Mouse (Mus musculus) neural tube, embryonic 11.5 days (tissue): Measurements from ENCODE around the gene Catsper2. TPM values are rescaled to one million over a fixed set of nuclear protein-coding genes. Genes with fewer than 3 reads are reported as not detected.
A peak's percentile ranks its signal among the peaks of the same experiment; 100 is the strongest.
"Not testable (repeated sequence)": the region's sequence is repeated elsewhere in the genome, so short reads cannot be mapped to it uniquely, and the experiment has no call there.

ENCODE experiments used
- ATAC-seq: fragments of 200-750 bp; cut with Nextera tagmentation; 2 replicates; pipeline ENCODE4 v1.8.0; 2017; ENCODE audit warnings: moderate number of reproducible peaks, mild to moderate bottlenecking, moderate TSS enrichment, moderate library complexity; ENCODE audit not compliant: insufficient read depth, low FRiP score, low TSS enrichment
- DNase-seq: peaks from one replicate; pipeline ENCODE4 v3.0.0-alpha.2; 2015; ENCODE audit warnings: low spot score
- H3K27ac ChIP-seq: fragments of 300-500 bp; sonication (generic); 2 replicates; pipeline ENCODE4 v1.5.1; 2014; ENCODE audit warnings: low read depth, mild to moderate bottlenecking, low read length
- H3K27me3 ChIP-seq: fragments of 300-500 bp; sonication (generic); 2 replicates; pipeline ENCODE4 v1.6.1; 2014; ENCODE audit warnings: mild to moderate bottlenecking, low read length, mixed read lengths; ENCODE audit not compliant: control insufficient read depth, insufficient read depth
- H3K36me3 ChIP-seq: fragments of 300-500 bp; sonication (generic); 2 replicates; pipeline ENCODE4 v1.6.1; 2014; ENCODE audit warnings: mild to moderate bottlenecking, low read length, moderate library complexity, mixed read lengths; ENCODE audit not compliant: control insufficient read depth, insufficient read depth
- H3K4me1 ChIP-seq: fragments of 300-500 bp; sonication (generic); 2 replicates; pipeline ENCODE4 v1.6.1; 2014; ENCODE audit warnings: low read length, mixed read lengths; ENCODE audit not compliant: control insufficient read depth, insufficient read depth
- H3K4me2 ChIP-seq: fragments of 300-500 bp; sonication (generic); 2 replicates; pipeline ENCODE4 v1.6.1; 2014; ENCODE audit warnings: low read depth, mild to moderate bottlenecking, moderate library complexity
- H3K4me3 ChIP-seq: fragments of 300-500 bp; sonication (generic); 2 replicates; pipeline ENCODE4 v1.5.1; 2014; ENCODE audit warnings: low read depth, low read length
- H3K9ac ChIP-seq: fragments of 300-500 bp; sonication (generic); 2 replicates; pipeline ENCODE4 v1.6.1; 2014; ENCODE audit warnings: mild to moderate bottlenecking, low read length
- H3K9me3 ChIP-seq: fragments of 300-500 bp; sonication (generic); 2 replicates; pipeline ENCODE4 v1.6.1; 2016; ENCODE audit warnings: low read length; ENCODE audit not compliant: control insufficient read depth
- WGBS: fragments of 180-500 bp; shearing (Covaris S2); extraction: QIAGEN DNeasy Blood & Tissue Kit; methylation state at CpG from one replicate; pipeline ENCODE4 v1.1.7; 2014; 5-methylcytosine and 5-hydroxymethylcytosine counted together
- polyA plus RNA-seq: library from polyadenylated mRNA; unstranded; fragments of >200 nt; fragmentation: Nextera tagmentation; extraction: Ambion mirVana; gene quantifications from 2 replicates; pipeline ENCODE4 v1.2.1, GENCODE M21; 2014

Gene Catsper2
- polyA plus RNA-seq, 1 experiment from 2014 or later, result 1.7 TPM

DNA sequence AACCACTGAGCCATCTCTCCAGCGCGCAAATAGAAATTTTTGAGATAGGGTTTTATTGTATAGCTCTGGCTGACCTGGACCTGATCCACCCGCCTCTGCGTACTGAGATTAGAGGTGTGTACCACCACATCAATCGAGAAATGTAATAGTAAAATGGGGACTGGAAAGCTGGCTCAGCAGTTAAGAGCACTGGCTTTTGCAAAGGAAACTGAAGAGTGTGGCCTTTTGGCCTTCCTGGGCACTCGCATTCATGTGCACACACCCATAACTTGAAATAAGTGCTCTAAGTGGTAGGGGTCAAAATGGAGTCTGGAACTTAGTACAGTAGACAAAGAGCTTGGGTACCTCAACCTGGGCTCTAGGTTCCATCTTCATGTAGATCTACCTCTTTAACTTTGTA, 2.8 kb upstream of the Catsper2 start:
- Histone ChIP-seq H3K27me3 (no peaks in the 10 kb centered on the region), H3K9me3 (no peaks in the 10 kb centered on the region), H3K4me2 (peak overlapping the region; percentile 12; the same call in 1 of the 2 replicates), H3K9ac (no peak overlapping the region), H3K4me3 (no peak overlapping the region), H3K27ac (no peak overlapping the region), H3K36me3 (no peaks in the 10 kb centered on the region), H3K4me1 (peaks cover 21% of the 10 kb centered on the region)
- ATAC-seq, result no peak
- WGBS, result 93% methylated on average over 6 of the region's 6 CpGs
- DNase-seq, result no peak

DNA sequence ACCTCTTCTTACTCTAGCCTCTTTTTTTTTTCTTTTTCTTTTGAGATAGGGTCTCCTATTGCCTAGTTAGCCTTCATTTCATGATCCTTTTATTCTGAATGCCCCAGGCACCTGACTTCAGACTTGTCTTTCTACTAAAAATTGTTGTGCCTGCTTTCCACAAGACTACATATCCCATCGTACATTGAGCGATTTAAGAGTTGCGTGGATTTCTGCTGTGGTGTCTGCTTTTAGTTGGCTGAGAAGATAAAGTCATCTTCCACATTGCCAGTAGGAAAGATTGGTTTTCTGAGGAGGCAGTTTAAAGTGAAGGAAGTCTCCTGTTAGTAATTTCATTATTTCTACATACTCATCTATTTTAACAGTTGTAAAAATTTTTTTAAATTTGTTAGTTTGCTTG, 2.0 kb upstream of the Catsper2 start:
- H3K9ac ChIP-seq, result no peak overlapping the region
- WGBS, result 92% methylated on average over 3 of the region's 3 CpGs
- DNase-seq, result no peak

DNA sequence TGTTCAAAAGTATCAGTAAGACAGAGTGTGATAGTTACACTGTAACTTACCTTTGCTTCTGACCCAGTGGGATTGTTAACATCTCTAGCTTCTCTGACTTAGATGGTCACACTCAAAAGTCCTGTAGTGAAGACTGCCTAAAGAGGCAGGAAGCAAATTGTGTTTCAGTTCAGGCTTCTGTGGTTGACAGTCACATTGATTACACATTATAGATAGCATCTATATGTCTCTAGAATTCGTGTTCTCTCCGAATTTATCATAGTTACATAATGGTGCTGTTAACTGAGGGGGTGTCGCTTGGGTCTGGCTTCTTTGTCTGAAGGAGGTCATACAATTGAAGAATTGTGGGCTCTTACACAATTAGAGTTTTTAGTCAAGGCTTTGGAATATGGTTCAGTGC, 1.5 kb upstream of the Catsper2 start:
- Histone ChIP-seq H3K4me3 (peak overlapping the region; percentile 65), H3K9me3 (no peaks in the 10 kb centered on the region), H3K27ac (no peak overlapping the region), H3K4me2 (peak overlapping the region; percentile 70), H3K27me3 (no peaks in the 10 kb centered on the region), H3K9ac (peak overlapping the region; percentile 42), H3K36me3 (no peaks in the 10 kb centered on the region), H3K4me1 (peaks cover 21% of the 10 kb centered on the region)
- DNase-seq (no peak), ATAC-seq (no peak)
- WGBS, result 52% methylated on average over 3 of the region's 3 CpGs

More for the DNA sequence above, 2.0 kb upstream of the Catsper2 start:
- no peaks in the 10 kb centered on the region for H3K9me3 ChIP-seq
- no peaks in the 10 kb centered on the region for H3K27me3 ChIP-seq
- H3K4me1 ChIP-seq, result peaks cover 21% of the 10 kb centered on the region
- no peaks in the 10 kb centered on the region for H3K36me3 ChIP-seq
- H3K27ac ChIP-seq, result no peak overlapping the region
- H3K4me2 ChIP-seq, result peak overlapping the region; percentile 70
- peak overlapping the region; percentile 65 for H3K4me3 ChIP-seq
- ATAC-seq, result no peak

DNA sequence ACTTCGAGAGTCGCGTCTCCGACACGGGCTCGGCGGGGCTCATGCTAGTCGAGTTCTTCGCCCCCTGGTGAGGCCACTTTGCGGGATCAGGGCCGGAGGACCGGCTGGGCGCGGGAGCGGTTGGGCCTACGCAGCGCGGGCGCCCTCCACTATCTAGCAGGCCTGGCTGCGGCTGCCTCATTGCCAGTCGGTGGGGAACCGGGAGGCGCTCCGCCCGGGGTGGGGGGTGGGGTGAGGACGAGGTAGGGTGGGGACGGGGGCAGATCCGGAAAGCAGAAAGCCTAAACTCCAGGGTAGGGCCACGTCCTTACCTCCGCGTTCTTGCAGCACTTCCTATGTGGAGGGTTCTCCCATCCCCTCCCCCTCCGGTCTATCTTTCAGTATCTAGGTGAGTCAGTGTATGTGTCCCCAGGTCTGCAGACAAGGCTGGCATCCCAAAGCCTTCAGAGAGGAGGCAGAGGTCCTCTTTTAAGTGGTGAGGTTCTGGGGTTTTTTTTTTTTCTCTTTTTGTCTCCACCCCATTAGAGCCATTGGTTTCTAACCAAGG, 620 bp upstream of the Catsper2 start:
- under 1% methylated on average over 32 of the region's 32 CpGs for WGBS
- Histone ChIP-seq H3K27me3 (no peaks in the 10 kb centered on the region), H3K9ac (peak overlapping the region; percentile 83), H3K27ac (peak overlapping the region; percentile 84), H3K4me3 (peak overlapping the region; percentile 65), H3K36me3 (no peaks in the 10 kb centered on the region), H3K4me1 (peaks cover 21% of the 10 kb centered on the region), H3K9me3 (no peaks in the 10 kb centered on the region), H3K4me2 (peak overlapping the region; percentile 70)
- DNase-seq, result peak; percentile 46
- ATAC-seq, result peak; percentile 37

DNA sequence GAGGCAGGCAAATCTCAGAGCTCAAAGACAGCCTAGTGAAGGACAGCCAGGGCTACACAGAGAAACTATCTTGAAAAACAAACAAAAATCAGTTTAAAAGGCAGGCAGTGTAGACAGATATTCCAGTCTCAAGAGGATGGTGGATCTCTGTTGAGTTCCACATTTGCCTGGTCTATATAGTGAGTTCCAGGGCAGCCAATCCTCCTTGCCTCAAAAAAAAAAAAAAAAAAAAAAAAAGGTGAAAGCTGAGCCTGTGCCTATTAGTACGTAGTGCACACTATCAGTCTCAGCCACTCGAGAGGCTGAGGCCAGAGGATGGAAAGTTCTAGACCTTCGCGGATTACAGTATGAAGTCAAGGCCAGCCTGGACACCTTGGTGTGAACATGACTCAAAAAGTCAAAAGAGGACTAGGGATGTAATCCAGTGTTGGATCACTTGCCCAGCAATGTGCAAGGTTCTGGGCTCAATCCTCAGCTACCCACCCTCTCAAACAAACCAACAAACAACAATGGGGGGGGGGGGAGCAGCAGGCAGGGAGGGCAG, 677 bp downstream of the Catsper2 start:
- Histone ChIP-seq H3K27ac (peak overlapping the region; percentile 84), H3K9ac (peak overlapping the region; percentile 83), H3K4me1 (peaks cover 21% of the 10 kb centered on the region), H3K4me3 (peak overlapping the region; percentile 65), H3K27me3 (no peaks in the 10 kb centered on the region), H3K4me2 (peak overlapping the region; percentile 56), H3K36me3 (no peaks in the 10 kb centered on the region), H3K9me3 (no peaks in the 10 kb centered on the region)
- ATAC-seq, result 0 out of 2 replicates have a peak, but pooled peaks have one; percentile 1
- 23% methylated on average over 4 of the region's 4 CpGs for WGBS
- DNase-seq, result no peak

DNA sequence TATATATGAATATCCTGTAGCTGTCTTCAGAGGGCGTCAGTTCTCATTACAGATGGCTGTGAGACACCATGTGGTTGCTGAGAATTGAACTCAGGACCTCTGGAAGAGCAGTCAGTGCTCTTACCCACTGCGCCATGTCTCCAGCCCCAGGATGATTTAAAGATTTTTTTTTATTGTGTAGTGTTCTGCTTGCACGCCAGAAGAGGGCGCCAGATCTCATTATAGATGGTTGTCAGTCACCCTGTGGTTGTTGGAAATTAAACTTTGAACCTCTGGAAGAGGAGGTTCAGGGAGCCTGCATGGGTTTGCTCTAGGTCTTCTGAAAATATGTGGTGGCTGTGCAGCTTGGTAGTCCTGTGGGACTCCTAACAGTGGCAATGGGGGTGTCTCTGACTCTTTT, 5.4 kb downstream of the Catsper2 start:
- Histone ChIP-seq H3K27me3 (no peaks in the 10 kb centered on the region), H3K4me1 (peaks cover 4% of the 10 kb centered on the region; the same call in 1 of the 2 replicates), H3K36me3 (no peaks in the 10 kb centered on the region), H3K9me3 (no peaks in the 10 kb centered on the region), H3K9ac (no peak overlapping the region), H3K27ac (no peak overlapping the region), H3K4me3 (no peak overlapping the region), H3K4me2 (no peak overlapping the region)
- DNase-seq (no peak), ATAC-seq (no peak)
- WGBS, result 34% methylated on average over 4 of the region's 4 CpGs

DNA sequence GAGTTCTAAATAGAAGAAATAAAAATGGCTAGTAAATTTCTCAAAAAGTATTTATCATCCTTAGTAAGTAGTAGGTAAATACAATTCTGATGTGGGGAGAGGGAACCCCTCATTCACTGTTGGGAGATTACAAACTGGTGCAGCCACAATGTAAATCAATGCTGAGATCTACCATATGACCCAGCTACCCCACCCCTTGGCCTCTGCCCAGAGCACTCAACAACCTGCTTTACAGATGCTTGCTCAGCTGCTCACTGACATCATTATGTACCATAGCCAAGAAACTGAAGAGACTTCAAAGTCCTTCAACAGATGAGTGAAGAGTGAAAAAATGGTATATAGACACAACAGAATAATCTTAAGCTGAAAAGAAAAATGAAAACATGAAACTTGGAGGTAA, 10.3 kb downstream of the Catsper2 start:
- H3K9me3 ChIP-seq, result no peaks in the 10 kb centered on the region
- H3K4me2 ChIP-seq, result no peak overlapping the region
- DNase-seq (no peak), ATAC-seq (no peak)
- no peaks in the 10 kb centered on the region for H3K36me3 ChIP-seq
- no peak overlapping the region for H3K4me3 ChIP-seq
- H3K9ac ChIP-seq, result no peak overlapping the region
- H3K27ac ChIP-seq, result no peak overlapping the region
- H3K27me3 ChIP-seq, result no peaks in the 10 kb centered on the region
- no peaks in the 10 kb centered on the region for H3K4me1 ChIP-seq

DNA sequence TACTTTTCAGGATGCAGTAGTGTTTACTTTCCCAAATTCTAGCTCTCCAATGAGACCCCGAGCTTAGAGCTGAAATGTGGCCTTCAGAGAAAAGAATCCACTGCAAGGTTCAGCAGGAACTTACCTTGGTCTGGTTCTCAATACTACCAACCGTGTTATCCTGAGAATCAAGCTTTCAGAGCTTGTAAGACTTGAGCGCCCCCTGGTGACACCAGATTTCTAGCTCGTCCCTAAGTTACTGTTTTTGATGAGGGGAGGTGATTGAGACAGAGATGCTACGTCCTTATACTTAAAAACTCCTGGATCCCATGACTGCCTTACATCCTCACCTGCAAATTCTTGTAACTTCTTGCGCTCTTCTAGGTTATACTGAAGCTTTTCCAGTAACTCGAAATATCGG, 17.0 kb downstream of the Catsper2 start:
- Histone ChIP-seq H3K9ac (no peak overlapping the region), H3K4me2 (no peak overlapping the region), H3K27ac (no peak overlapping the region), H3K27me3 (no peaks in the 10 kb centered on the region), H3K4me3 (no peak overlapping the region), H3K36me3 (no peaks in the 10 kb centered on the region), H3K4me1 (no peaks in the 10 kb centered on the region), H3K9me3 (no peaks in the 10 kb centered on the region)
- ATAC-seq, result no peak
- DNase-seq, result peak; percentile 87
- 17% methylated on average over 8 of the region's 8 CpGs for WGBS

DNA sequence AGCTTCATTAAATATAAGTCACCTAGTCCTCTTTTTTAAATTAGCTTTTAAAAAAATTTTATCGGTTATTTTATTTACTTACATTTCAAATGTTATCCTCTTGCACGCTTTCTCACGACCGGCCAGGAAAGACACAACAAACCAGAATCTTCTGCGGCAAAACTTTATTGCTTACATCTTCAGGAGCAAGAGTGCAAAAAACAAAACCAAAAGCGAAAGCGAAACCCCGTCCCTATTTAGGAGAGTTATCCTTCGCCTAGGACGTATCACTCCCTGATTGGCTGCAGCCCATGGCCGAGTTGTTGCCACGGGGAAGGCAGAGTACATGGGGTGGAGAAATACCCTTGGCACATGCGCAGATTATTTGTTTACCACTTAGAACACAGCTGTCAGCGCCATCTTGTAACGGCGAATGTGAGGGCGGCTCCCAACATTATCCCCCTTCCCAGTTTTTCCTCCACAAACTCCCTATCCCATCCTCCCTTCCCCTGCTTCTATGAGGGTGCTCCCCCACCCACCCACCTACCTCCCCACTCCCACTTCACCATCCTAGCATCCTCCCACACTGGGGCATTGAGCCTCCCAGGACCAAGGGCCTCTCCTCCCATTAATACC, 26.5 kb downstream of the Catsper2 start, which contains the start of gene Strc:
Gene Strc, minus strand, starts transcription at position 208 of the 615 bp plus-strand sequence.
- not testable (repeated sequence) for H3K4me1 ChIP-seq, H3K9me3 ChIP-seq, H3K36me3 ChIP-seq, H3K27ac ChIP-seq, H3K4me2 ChIP-seq, H3K9ac ChIP-seq, H3K27me3 ChIP-seq, H3K4me3 ChIP-seq, ATAC-seq, DNase-seq
- 92% methylated on average over 14 of the region's 17 CpGs for WGBS
